Mouse (Mus musculus) intestine, postnatal 0 days (tissue): ENCODE data around the gene Sorbs2. TPM values are rescaled to one million over a fixed set of nuclear protein-coding genes. Genes with fewer than 3 reads are reported as not detected.
A peak's percentile ranks its signal among the peaks of the same experiment; 100 is the strongest.

Source experiments
- ATAC-seq: fragments of 200-750 bp; cut with Nextera tagmentation; 2 replicates; pipeline ENCODE4 v1.8.0; 2017; ENCODE audit warnings: mild to moderate bottlenecking, moderate TSS enrichment, moderate library complexity
- H3K27ac ChIP-seq: fragments of 300-500 bp; sonication (generic); 2 replicates; pipeline ENCODE4 v1.5.1; 2014; ENCODE audit warnings: mild to moderate bottlenecking, low read depth, low read length, moderate library complexity
- H3K27me3 ChIP-seq: fragments of 300-500 bp; sonication (generic); replicated peaks from 2 replicates; pipeline ENCODE4 v1.6.1; 2014; ENCODE audit warnings: low read length, mixed read lengths; ENCODE audit not compliant: control insufficient read depth, insufficient read depth
- H3K36me3 ChIP-seq: fragments of 300-500 bp; sonication (generic); 2 replicates; pipeline ENCODE4 v1.6.1; 2014; ENCODE audit warnings: mild to moderate bottlenecking, moderate library complexity; ENCODE audit not compliant: control insufficient read depth, insufficient read depth
- H3K4me1 ChIP-seq: fragments of 300-500 bp; sonication (generic); replicated peaks from 2 replicates; pipeline ENCODE4 v1.6.1; 2014; ENCODE audit warnings: antibody characterized with exemption, low read length, mixed read lengths; ENCODE audit not compliant: control insufficient read depth, insufficient read depth
- H3K4me2 ChIP-seq: fragments of 300-500 bp; sonication (generic); replicated peaks from 2 replicates; pipeline ENCODE4 v1.6.1; 2014; ENCODE audit warnings: low read depth, mild to moderate bottlenecking, moderate library complexity
- H3K4me3 ChIP-seq: fragments of 300-500 bp; sonication (generic); 2 replicates; pipeline ENCODE4 v1.5.1; 2014; ENCODE audit warnings: low read depth, low read length
- H3K9ac ChIP-seq: fragments of 300-500 bp; sonication (generic); 2 replicates; pipeline ENCODE4 v1.6.1; 2014; ENCODE audit warnings: mild to moderate bottlenecking, low read depth, low read length
- H3K9me3 ChIP-seq: fragments of 300-500 bp; sonication (generic); 2 replicates; pipeline ENCODE4 v1.6.1; 2016; ENCODE audit warnings: mixed run types; ENCODE audit not compliant: control insufficient read depth
- CTCF ChIP-seq: sonication (generic); IDR thresholded peaks from 2 replicates; pipeline ENCODE4 v1.5.1; 2016; ENCODE audit warnings: low read depth, mild to moderate bottlenecking, control low read depth, antibody characterized with exemption, moderate library complexity
- WGBS: fragments of 180-500 bp; shearing (Covaris S2); extraction: QIAGEN DNeasy Blood & Tissue Kit; methylation state at CpG from one replicate; pipeline ENCODE4 v1.1.7; 2014; 5-methylcytosine and 5-hydroxymethylcytosine counted together
- polyA plus RNA-seq: library from polyadenylated mRNA; unstranded; fragments of >200 nt; fragmentation: Nextera tagmentation; extraction: Ambion mirVana; gene quantifications from 2 replicates; pipeline ENCODE4 v1.2.1, GENCODE M21; 2015

Gene Sorbs2
- polyA plus RNA-seq, 1 experiment from 2014 or later = 16.0 TPM

DNA sequence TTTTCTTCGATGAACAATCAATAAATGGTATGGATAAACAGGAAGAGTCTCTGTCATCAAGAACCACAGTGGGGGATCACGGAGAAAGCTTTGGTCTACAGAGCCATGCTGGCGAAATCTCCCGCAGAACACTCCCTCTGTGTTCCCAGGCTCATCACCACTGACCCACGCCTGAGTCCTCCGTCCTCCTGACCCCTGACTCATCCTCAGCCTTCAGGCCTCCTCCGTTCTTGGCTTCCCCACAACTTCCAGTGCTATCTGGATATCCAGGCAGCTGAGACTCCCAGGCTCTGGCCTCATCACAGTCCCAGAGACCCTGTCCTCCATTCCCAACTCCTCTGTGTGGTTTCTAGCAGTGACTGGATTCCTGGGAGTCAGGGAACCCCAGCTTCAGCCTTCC, 3.6 kb upstream of the Sorbs2 start:
- ATAC-seq = no peak
- no peaks in the 10 kb centered on the region for H3K27me3 ChIP-seq
- 81% methylated on average over 7 of the region's 7 CpGs for WGBS

DNA sequence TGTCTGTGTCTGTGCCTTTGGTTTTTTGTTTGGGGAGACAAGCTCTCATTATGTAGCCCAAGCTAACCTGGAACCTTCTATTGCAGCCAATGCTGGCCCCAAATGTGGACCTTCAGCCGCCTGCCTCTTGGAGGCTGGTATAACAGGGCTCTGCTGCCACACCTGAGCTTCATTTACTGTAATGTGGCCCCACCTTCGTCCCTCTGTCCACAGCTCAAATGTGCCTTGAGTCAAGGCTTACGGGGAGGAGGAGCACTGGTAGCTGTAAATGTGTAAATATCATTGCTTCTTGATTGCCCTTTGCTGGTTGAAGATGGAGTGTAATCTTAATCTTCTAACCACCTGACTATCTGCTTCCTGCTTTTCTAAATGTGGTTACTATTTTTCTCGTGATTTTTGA, 1.2 kb upstream of the Sorbs2 start:
- H3K36me3 ChIP-seq = no peaks in the 10 kb centered on the region
- no peak overlapping the region for H3K27ac ChIP-seq
- H3K27me3 ChIP-seq = no peaks in the 10 kb centered on the region
- no peak overlapping the region for H3K4me2 ChIP-seq
- no peaks in the 10 kb centered on the region for H3K9me3 ChIP-seq
- H3K4me1 ChIP-seq = no peaks in the 10 kb centered on the region
- 40% methylated on average over 4 of the region's 4 CpGs for WGBS
- no peak overlapping the region for H3K9ac ChIP-seq
- peak; percentile 63; the same call in 1 of the 2 replicates for ATAC-seq
- H3K4me3 ChIP-seq = no peak overlapping the region
- TF ChIP-seq CTCF = no peak

More for the DNA sequence above, 3.6 kb upstream of the Sorbs2 start:
- Histone ChIP-seq H3K4me2 (no peak overlapping the region), H3K4me3 (no peak overlapping the region), H3K9ac (no peak overlapping the region), H3K36me3 (no peaks in the 10 kb centered on the region), H3K9me3 (no peaks in the 10 kb centered on the region), H3K4me1 (no peaks in the 10 kb centered on the region), H3K27ac (no peak overlapping the region)
- TF ChIP-seq CTCF = no peak

DNA sequence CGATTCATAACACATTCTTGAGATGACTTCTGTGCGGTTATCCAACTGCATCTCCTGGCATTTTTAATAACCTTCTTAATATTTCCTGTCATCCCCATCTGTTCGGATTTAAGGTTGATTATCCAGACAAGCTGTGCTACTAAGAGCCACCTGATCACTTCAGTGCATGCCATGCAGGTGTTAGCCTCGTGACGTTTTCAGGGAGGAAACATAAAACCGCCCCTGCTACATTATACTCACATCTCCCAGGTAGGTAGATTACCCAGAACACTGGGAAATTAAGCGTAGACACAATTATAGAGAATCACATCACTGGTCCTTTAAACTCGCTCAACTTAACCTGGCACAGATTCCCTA, 333 bp upstream of the Sorbs2 start:
- no peak for TF ChIP-seq CTCF
- Histone ChIP-seq H3K4me2 (no peak overlapping the region), H3K36me3 (no peaks in the 10 kb centered on the region), H3K4me1 (no peaks in the 10 kb centered on the region), H3K9ac (no peak overlapping the region), H3K9me3 (no peaks in the 10 kb centered on the region), H3K27me3 (no peaks in the 10 kb centered on the region), H3K27ac (no peak overlapping the region), H3K4me3 (no peak overlapping the region)
- no peak for ATAC-seq
- WGBS = 62% methylated on average over 8 of the region's 8 CpGs

DNA sequence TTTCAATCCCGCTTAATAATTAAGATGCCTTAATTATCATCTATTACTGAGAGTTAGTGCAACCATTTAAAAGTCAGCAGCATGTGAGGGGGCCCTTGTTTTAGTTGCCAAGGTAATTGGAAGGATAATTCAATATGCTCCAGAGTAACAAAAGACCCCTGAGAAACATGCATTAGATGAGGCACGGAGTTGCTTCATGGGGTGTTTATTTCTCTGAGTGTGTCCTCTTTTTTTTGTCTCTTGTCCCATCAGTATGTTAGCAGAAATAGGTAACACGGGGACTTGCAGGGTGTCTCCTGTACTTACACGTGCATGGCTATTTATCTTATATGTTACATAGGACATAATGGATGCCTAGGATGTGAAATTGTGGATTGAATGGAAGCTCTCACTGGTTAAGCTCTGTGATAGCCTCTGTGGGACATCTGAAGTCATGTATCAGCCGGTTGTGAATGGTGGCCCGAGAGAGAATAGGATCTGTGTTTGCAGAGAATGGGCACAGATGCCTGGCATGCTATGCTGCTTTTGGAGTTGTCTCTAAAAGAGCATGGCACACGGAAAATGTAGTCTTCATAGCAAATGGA, 1.0 kb downstream of the Sorbs2 start:
- no peak overlapping the region for H3K9ac ChIP-seq
- H3K27me3 ChIP-seq = no peaks in the 10 kb centered on the region
- no peak for ATAC-seq
- WGBS = 74% methylated on average over 7 of the region's 7 CpGs
- H3K9me3 ChIP-seq = no peaks in the 10 kb centered on the region
- H3K36me3 ChIP-seq = no peaks in the 10 kb centered on the region
- no peak overlapping the region for H3K27ac ChIP-seq
- H3K4me1 ChIP-seq = no peaks in the 10 kb centered on the region
- no peak overlapping the region for H3K4me3 ChIP-seq
- no peak for TF ChIP-seq CTCF
- H3K4me2 ChIP-seq = no peak overlapping the region

DNA sequence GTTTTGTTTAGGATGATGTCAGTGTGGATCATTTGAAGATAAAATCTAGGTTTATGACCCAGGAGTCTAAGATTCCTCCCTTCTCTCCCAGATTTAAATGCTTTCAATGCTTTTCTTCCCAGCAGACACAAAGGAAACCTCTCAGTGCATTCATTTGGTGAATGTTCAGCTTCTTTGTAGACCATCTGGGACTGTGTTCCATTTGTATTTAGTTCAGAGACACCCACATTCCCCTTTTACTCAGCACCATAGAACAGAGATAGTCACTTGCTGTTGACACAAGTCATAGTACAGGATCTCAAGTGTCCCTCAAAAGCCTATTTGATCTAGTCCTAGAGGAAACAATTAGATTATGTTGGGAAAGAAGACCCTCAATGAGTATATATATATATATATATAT, 4.8 kb downstream of the Sorbs2 start:
- ATAC-seq = no peak
- Histone ChIP-seq H3K4me1 (no peaks in the 10 kb centered on the region), H3K4me3 (no peak overlapping the region), H3K9me3 (no peaks in the 10 kb centered on the region), H3K27me3 (no peaks in the 10 kb centered on the region), H3K4me2 (no peak overlapping the region), H3K27ac (no peak overlapping the region), H3K9ac (no peak overlapping the region), H3K36me3 (no peaks in the 10 kb centered on the region)
- no peak for TF ChIP-seq CTCF

DNA sequence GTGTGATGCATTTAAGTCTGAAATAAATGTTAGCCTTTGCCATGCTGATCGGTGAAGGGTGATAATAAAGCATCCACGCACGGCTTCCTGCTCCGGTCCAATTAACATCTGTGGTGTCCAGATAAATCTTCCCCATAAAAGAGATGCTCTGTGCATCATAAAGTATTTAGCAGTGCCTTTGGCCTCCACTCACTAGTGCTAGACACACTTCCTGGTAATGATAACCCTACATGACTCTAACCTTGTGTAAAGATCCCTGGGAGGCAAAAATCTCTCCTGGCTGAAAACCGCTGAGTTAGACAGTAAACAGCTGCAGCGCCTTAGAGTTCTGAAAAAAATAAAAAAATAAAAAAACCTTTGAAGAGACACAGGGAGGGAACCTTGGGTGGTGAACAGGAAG, 14.0 kb downstream of the Sorbs2 start:
- no peak for ATAC-seq
- H3K27ac ChIP-seq = no peak overlapping the region

DNA sequence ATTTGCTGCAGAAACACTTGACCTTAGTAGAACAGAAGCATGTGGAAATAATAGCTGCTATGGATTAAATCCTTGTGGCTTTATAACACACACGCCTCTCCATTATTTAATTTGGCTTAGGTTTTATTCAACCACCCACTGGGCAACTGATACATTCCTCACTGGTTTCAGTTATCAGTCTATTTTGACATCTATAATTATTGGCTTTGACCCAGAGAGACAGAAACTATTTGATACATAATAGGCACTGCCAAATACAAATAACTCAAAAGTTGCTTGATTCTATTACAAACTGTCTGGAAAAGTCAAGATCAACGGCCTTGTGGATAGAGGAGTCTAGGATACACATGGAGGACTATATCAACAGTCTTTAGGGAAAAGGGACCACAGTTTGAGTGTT, 20.1 kb downstream of the Sorbs2 start:
- H3K27me3 ChIP-seq = no peaks in the 10 kb centered on the region

More for the DNA sequence above, 14.0 kb downstream of the Sorbs2 start:
- Histone ChIP-seq H3K9ac (no peak overlapping the region), H3K4me1 (no peaks in the 10 kb centered on the region), H3K9me3 (no peaks in the 10 kb centered on the region), H3K27me3 (no peaks in the 10 kb centered on the region), H3K4me2 (no peak overlapping the region), H3K4me3 (no peak overlapping the region), H3K36me3 (no peaks in the 10 kb centered on the region)
- TF ChIP-seq CTCF = no peak
- 40% methylated on average over 6 of the region's 6 CpGs for WGBS

More for the DNA sequence above, 20.1 kb downstream of the Sorbs2 start:
- ATAC-seq = no peak
- Histone ChIP-seq H3K36me3 (no peaks in the 10 kb centered on the region), H3K9ac (no peak overlapping the region), H3K27ac (no peak overlapping the region), H3K4me1 (no peaks in the 10 kb centered on the region), H3K4me3 (no peak overlapping the region), H3K4me2 (no peak overlapping the region), H3K9me3 (no peaks in the 10 kb centered on the region)
- WGBS = 85% methylated on average over 2 of the region's 2 CpGs
- no peak for TF ChIP-seq CTCF
